Mouse (Mus musculus) adrenal gland, postnatal 14 days (tissue): Measurements from ENCODE around the gene Rad51b. TPM values are rescaled to one million over a fixed set of nuclear protein-coding genes. Genes with fewer than 3 reads are reported as not detected.

ENCODE experiments used
- DNase-seq: peaks from one replicate; pipeline ENCODE4 v3.0.0; 2021; ENCODE audit warnings: mixed read lengths
- total RNA-seq: library from RNA; stranded (reverse); gene quantifications from 2 replicates; pipeline ENCODE4 v1.2.3, GENCODE M21; 2021

Rad51b gene
- total RNA-seq, 1 experiment from 2014 or later = 1.6 TPM

DNA sequence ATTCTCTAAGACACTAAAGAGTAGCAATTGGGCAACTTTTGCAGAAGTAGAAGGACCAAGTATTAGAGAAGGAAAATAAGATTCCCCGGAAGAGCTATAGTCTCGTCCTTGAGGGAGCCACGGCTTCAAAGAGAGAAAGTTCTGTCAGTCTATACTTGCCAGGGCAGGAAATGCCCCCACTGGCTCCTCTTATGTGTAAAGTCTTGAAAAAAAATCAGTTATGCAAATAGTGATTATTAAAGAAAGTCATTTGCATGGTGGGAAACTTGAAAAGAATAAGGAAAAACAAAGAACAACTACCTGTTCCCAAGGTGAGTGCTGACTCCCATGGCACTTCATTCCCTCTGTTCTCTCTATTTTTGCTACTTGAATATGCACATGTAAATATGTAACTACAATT is 140.5 kb downstream of the Rad51b start:
- DNase-seq = no peak

DNA sequence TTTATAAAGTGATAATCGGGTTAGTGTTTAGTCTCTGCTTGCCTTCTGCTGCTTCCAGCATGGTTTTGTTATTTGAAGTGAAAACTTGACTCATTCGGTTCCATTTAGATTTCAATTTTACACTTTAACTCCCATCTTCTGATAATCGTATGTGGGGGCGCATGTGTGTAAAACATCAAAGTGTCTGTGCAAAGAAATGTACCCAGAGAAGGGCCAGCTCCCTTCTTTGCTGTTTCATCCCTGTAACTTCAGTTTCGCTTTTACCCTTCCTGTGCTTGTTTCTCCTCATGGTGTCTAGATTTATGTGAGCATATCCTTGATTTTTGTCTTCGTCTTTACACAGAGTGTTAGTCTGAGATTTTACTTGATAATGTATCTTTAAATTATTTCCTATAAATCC is 142.9 kb downstream of the Rad51b start:
- no peak for DNase-seq

DNA sequence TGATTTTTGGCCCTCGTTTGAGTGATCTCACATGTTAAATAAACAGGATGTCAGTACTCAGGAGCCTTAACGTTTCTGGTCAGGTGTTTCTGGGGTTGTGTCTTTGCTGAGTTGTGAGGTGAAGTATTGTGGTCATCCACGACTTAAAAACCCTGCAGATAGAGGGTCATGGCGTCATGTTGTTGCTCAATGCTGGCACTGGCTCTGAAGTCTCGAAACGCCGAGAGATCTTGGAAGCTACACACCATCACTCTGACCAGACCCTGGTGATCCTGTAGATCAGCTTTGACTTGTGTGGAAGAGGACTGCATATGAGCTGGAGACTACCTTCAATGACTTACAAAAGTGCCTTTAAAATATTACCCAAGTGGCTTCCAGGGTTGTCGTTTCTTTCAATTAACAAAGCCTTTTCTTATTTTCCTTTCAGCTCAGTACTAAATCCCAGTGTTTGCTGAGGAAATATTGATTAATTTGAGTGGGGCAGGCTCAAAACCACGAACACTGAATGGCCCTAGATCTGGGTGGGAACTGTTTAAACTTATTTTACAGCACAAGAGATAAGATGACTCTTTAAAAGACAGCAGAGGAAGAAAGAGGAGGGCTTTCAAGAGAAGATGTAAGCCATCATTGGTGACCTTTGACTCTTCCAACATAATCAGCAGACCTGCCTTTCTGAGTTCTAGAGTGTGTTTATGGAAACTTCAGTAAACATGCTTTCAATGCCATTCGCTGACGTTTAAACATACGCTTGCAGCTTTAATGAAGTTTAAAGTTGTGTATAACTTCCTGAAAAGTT is 144.3 kb downstream of the Rad51b start:
- no peak for DNase-seq

DNA sequence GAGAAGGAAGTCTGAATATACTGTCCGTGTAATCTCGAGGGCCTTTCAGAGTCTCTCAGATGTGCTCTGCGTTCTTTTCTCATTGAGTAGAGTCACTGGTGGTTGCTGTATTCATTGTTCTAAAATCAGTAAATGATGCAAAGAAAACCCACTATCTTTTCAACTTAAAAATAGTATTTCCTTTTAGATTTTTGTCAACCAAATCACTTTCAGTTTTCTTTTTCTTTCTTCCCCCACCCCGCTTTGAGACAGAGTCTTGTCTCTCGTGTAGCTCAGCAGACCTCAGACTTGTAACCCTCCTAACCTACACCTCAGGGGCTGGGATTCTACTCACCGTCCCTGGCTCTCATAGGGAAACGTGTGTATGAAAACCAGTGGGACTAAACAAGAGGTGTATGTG is 145.0 kb downstream of the Rad51b start:
- DNase-seq = no peak

DNA sequence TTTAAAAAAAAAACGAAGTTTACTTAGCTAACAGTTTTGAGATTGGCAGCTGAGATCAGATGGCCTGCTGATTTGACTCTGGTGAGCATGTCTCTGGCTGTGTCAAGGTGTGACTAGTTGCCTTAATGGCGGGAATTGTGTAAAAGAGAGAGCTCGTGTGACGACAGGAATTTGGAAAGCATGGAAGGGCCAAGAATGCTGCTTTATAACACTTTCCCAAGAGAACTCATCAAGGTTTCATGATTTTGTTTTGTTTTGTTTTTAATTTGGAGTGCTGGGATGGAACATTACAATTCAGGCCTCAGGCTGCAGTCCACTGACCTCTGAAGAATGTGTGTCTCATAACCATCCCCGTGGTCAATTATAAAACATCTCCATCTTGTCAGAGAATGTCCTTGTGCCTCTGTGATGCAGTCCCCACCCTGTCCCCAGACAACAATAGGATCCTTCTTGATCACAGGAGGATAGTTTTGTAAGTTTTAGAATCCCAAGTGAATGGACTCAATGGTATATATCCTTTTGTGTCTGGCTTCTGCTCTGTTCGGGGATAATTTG is 145.8 kb downstream of the Rad51b start:
- no peak for DNase-seq

DNA sequence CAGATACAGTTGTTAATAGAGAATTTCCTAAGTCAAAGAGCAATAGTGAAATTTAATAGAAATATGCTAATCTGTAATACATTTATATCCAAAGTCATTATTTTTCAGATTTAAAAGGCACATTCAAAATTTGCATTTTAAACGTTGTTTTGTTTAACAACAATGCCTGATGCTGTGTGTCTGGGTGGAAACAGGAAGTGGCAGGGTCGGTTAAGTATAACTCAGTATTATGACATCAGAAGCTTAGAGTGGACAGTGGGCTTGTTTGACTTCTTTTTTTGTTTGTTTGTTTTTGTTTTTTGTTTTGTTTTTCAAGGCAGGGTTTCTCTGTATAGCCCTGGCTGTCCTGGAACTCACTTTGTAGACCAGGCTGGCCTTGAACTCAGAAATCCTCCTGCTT is 147.6 kb downstream of the Rad51b start:
- DNase-seq = no peak

DNA sequence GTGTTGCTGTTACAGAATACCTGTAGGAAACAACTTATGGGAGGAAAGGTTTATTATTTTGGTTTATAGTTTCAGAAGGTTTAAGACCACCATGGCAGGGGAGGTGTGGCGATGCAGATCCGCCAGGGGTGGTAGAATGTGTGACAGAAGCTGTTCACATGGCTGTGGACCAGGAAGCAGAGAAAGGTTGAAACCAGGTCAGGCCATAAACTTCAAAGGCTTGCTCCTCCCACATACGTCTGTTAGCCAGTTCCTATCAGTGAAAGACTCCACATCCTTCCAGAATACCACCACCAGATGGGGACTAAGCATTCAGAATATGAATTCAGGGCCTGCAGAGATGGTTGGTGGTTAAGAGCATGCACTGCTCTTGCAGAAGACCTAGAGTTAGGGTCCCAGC is 150.0 kb downstream of the Rad51b start:
- DNase-seq = no peak

DNA sequence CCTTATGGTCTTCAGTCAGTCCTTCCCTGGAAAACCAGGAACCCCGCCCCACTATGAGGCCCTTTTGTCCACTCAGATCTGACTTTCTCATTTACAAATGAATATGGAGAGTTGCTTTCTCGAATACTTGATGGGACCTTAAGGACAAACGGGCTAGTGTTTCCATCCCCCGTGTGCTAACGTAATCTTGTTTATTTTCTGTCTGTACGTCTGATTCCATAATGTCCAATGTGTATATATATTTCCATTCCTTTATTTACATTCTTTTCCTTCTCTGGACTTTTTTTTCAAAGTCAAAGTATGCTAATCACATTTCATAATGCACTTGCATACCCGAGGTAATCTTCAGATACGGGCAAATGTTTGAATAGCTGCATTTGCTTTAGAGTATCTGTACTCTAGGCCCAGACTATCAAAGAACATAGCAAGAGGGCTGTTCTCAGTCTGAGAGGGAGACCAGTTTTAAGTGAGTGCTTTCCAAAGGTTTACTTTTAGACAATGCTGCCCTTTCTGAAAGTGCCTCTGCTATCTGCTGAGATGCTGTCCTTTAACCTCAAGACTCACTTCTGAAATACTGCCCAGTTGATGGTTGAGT is 152.8 kb downstream of the Rad51b start:
- DNase-seq = no peak

DNA sequence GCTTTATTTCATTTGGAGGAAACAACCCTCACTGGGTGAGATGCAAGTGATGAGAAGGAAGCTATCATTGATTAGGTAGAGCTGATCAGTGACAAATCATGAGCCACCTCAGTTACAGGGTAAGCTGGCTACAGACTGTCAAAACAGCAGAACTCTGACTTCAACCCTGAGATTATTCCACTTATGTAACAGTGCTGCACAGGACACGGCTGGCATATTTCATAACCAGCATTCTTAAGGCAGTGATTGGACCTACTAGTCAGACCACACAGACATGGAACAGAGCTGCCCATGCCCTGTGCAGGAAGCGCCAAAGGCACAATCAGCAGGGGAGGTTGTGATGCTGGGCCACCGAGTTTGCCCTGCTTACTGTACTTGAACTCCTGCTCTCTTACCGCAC is 155.8 kb downstream of the Rad51b start:
- DNase-seq = no peak

DNA sequence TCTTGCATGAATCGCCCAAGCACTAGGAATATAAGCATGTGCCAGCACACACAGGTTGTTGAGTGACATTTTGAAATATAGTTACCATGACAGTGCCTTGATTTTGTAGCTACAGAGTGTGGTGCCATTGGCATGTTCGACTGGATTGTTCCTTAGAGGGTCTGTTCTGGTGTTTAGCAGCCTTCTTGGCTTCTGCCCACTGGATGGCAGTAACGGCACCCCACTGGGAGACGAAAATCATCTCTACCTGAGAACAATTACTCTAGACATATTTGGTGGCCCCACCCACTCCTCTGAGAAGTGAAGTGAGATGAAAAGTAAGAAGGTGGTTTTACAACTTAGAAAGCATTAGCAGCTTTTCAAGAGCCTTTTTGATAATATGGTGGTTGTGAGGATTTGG is 156.9 kb downstream of the Rad51b start:
- DNase-seq = no peak

DNA sequence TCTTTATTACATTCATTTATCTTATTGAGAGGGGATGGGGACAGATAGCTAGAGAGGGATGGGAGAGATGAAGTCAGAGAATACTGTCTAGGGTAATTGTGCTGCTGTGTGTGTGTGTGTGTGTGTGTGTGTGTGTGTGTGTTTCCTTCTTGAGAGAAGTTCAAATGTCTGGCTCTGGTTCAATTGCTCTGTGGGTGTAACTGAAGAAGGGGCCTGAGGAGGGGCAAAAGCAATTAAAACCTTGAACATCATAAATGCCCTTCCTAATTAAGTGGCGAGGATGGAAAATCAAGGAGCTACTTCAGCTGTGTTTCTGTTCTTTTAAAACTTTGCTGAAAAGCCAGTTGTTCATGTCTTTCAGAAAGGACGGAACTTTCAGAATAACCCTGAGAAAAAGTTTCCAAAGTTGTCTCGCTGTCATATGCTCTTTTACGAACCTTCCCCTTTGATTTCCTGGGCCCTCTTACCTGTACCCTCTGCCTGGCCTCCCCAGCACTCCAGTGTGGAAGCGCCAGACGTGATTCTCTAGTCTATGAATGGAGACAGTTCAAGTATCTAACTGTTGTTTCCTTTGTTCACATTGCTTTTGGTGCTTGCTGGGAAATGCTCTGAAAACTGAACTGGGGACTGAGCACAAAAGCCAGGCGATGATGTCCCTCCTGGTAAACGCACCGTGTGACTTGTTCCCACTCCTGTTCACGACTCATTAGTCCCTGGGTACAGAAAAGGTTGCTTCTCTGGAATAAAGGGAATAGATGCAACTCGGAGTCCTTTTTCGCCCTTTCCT is 158.2 kb downstream of the Rad51b start:
- no peak for DNase-seq

DNA sequence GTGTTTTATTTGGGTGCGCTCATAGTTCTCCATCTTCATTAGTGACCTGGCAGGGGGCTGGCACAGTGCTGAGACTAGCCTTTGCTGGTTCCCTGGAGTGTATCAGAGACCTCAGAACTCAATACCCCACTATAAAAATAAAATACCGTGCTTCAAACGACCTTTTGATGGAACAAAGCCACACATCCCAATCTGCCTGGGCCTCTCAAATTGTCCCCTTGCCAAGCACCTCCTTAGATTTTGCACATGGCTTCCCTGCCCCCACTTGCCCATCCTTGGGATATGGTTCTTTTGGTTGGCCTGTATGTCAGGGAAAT is 158.7 kb downstream of the Rad51b start:
- DNase-seq = no peak

DNA sequence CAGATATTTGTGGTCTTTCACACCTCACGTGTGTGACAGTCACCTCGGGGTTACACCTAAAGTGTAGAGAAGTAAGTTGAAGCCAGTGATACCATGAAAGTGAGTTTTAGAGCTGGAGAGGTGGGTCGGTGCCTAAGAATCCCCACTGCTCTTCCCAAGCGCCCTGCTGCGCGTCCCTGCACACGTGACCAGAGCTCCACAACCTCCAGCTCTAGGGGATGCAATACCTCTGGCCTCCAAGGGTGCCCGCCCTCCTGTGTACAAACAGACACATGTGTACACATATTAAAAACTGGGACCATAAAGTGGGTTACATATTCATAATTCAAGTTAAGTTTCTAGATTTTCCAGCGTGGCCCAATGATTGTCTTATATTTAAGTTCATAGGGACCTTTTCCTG is 159.2 kb downstream of the Rad51b start:
- DNase-seq = no peak

DNA sequence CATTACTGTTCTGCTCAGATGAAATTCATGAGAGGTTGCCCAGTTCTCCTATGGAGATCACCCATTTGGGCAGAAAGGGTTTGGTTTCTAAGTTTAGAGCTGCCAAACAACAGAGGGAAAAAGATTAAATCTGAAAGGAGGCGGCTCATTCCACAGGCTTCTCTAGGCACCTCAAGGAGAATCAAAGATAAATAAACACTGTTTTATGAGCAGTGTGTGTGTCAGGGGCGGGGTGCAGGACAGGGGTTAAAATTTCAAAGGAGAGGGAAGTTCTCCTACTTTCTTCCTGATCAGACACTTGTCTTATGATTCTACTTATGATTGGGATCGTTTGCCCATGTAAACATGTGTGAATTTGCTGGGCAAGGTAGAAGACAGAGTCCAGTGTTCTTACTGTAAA is 166.3 kb downstream of the Rad51b start:
- no peak for DNase-seq

DNA sequence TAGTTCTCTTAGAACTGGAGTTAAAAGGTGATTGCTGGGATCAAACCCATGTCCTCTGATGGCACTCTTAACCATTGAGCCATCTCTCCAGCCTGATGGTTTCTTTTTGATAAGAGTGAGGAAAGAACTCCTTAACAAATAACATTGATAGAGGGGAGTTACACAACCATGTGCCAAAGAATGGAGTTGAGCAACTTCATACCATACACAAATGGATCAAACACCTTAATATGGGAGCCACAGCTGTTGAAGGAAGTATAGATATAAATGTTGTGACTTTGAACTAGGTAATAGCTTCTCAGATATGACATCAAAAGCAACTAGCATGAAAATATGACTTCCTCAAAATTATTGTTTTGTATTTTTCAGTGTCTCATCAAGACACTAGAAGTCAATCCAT is 173.0 kb downstream of the Rad51b start:
- no peak for DNase-seq

DNA sequence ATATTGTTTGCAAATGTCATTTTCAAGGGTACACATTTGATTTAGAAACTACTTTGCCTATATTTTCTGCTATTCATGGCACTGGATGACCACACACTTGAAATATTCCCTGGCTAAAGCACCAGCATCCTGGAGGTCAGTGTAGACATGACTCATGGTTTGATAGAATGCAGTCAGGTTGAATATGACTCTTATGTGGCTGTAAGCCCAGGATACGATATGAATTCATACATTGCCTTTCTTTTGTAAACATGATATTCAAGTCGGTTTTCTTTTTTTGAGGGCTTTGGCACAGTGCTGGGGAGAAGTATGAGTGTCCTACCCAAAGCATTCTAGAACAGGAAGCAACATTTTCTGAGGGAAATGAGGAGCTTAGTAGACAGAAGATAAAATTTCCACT is 174.8 kb downstream of the Rad51b start:
- peak; percentile 35 for DNase-seq

DNA sequence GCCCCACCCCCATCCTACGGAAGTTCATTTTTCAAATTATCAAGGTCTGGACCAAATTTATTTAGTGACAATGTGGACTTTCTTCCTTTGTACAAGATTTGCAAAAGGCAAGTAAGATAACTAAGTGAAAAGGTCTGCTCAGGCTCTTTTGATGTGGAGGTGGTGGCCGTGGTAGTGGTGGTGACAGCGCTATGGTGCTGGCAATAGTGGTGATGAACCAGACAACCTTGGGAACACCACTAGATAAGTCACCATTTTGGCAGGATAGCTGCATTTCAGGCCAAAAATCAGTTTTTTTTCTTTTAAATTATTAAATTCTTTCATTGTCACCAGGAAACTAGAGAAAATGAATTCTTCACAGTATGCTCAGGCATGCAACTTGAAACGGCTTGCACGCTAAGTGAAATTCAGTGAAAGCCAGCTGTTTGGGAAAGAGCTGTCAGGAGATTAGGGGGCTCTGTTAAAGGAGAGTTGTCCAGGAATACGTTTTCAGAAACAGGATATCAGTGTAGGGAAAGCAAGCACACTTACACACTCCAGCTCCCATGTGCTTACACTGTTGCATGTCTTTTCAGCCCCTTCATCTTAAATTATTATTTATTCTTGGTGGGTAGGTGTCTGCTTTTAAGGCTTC is 179.4 kb downstream of the Rad51b start:
- DNase-seq = peak; percentile 33

DNA sequence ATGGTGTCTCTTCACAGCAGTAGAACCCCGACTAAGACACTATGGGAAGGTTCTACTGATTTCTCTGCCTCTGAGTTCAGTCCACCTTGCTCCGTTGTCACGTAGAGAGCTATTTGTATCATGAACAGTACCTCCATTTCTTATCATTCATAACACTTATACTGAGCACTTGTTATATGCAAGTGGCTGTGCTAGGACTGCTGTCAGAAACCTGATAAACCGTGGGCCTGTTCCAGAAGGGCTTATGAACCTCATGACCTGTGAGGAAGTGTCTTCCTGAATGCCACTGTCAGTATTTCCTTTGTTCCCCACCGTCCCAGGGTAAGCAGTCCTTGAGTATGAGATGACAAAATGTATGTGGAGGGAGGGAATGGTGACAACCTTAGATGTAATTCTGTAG is 181.7 kb downstream of the Rad51b start:
- DNase-seq = no peak

DNA sequence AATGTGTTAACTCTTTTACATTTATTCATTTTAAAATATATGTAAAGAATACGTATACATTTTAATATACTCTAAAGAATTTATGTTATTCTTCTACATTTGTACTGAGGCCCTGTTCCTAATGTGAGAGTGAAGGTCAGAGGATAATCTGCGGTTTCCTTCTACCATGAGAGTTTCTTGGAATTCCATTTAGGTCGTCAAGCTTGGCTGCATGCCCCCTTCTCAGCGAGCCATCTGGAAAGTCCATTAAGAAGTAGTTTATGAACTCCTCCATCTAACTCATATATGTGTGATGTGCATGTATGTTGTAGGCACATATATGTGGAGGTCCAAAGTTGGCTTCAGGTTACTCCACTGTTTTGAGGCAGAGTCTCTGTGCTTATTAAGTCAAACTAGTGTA is 188.4 kb downstream of the Rad51b start:
- no peak for DNase-seq

DNA sequence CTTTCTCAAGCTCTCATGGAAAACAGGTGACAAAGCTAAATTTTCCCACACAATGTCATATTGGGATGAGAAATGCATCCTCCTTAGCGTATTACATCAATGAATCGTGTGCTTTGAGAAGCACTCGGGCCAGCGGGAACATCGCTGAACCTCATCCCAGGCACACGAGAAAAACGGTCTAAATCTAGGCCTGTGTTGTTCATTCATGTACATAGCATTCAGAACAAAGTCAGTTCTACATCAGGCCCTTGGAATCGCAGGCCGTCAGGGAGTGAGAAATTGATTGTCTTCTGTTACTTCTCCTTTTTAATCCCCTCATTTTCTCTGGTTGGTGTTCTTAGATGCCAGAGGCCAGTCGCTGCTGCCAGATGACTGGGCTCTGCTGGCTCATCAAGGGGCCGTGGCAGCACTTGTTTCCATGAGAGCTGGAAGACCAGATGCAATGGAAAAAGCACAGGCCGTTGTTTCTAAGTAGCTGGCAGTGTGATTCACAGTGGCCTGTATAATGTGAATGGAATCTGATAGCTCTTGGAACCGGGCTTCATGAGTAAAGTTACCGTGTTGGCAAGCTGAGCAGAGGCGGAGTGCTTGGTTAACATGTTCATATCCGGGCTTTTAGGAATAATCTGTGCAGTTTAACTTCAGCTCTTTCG is 191.6 kb downstream of the Rad51b start:
- peak; percentile 55 for DNase-seq

DNA sequence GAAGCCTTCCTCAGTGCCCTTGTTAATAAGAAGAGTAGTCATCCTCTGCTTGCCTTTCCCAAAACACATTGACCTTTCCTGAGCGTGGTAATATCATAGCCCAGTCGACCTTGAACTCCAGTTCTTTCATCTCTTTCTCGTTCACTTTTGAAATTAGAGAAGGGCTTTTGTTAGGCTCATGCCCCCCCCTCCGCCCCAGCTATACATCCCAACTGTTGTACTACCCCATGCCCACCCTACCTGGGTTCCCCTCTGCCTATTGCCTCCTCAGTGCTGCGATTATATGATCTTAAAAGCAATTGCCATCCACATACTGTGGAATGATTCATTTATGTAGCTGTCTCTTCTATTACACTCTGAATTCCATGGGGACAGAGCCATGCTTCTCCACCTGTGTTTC is 193.5 kb downstream of the Rad51b start:
- no peak for DNase-seq

DNA sequence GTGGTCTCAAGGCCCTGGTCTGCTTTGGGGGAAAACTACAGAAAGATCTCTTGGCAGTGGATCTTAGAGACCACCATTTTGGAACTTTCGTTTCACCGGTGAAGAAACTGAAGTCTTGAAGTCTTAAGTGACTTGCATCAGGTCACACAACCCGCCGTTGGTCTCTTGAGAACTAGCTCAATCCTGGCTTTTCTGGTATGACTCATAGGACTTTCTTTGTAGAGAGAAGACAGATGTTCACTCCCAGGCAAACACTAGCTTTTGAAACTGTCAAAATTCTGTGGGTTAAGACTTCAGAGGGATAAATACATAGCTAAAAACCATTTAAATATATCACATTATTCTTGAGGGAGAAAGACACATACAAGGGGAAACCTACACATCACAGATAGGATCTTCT is 195.1 kb downstream of the Rad51b start:
- no peak for DNase-seq
